Mouse (Mus musculus) CH12.LX (cell line): Measurements from ENCODE around the gene Wipf1. TPM values are rescaled to one million over a fixed set of nuclear protein-coding genes. Genes with fewer than 3 reads are reported as not detected.

ENCODE experiments used
- DNase-seq: peaks from one replicate; pipeline ENCODE4 v3.0.0-alpha.2; 2013; ENCODE audit errors: extremely low read depth
- H3K27ac ChIP-seq: 2 replicates; pipeline ENCODE4 v1.5.1; 2012; ENCODE audit warnings: low read depth, mild to moderate bottlenecking, control low read depth, moderate library complexity; ENCODE audit not compliant: insufficient read depth
- H3K27me3 ChIP-seq: replicated peaks from 2 replicates; pipeline ENCODE3; 2012; ENCODE audit warnings: inconsistent platforms
- H3K36me3 ChIP-seq, 2 experiments: replicated peaks in 1 of 2; 2 replicates each; pipeline versions ENCODE3 to v1.6.1; 2012; ENCODE audit warnings: inconsistent platforms in 1 of 2, low read length in 1 of 2, mild to moderate bottlenecking in 1 of 2, mixed read lengths in 1 of 2, moderate library complexity in 1 of 2; ENCODE audit not compliant: control insufficient read depth in 1 of 2, insufficient read depth in 1 of 2
- H3K4me1 ChIP-seq, 2 experiments: 2 replicates each; pipeline ENCODE4 v1.6.1; 2012; ENCODE audit warnings: inconsistent platforms in 1 of 2, moderate library complexity in 1 of 2; ENCODE audit not compliant: insufficient read depth in 2 of 2, control insufficient read depth in 1 of 2
- H3K4me2 ChIP-seq: 2 replicates; pipeline ENCODE4 v1.6.1; 2012; ENCODE audit warnings: low read depth, mild to moderate bottlenecking, control low read depth; ENCODE audit not compliant: poor library complexity, insufficient read depth, severe bottlenecking
- H3K4me3 ChIP-seq, 3 experiments: fragments of 150-350 bp in 1 of 3; sonication (generic) in 1 of 3; replicated peaks in 1 of 3; 2 replicates each; pipeline versions ENCODE3 to v1.5.1; 2011 to 2012; ENCODE audit warnings: low read depth in 2 of 3, low read length in 2 of 3, mild to moderate bottlenecking in 2 of 3, moderate library complexity in 2 of 3, control low read depth in 1 of 3, improper control_type of control experiment in 1 of 3, inconsistent platforms in 1 of 3, mixed read lengths in 1 of 3; ENCODE audit not compliant: poor library complexity in 1 of 3
- H3K79me2 ChIP-seq: replicated peaks from 2 replicates; pipeline ENCODE4 v1.6.1; 2012; ENCODE audit warnings: mild to moderate bottlenecking, moderate library complexity; ENCODE audit not compliant: control insufficient read depth, poor library complexity, insufficient read depth, severe bottlenecking; ENCODE audit errors: extremely low read depth
- H3K9ac ChIP-seq: 2 replicates; pipeline ENCODE4 v1.6.1; 2012; ENCODE audit warnings: low read depth, mild to moderate bottlenecking, control low read depth, moderate library complexity; ENCODE audit not compliant: insufficient read depth
- H3K9me3 ChIP-seq: replicated peaks from 2 replicates; pipeline ENCODE3; 2012; ENCODE audit warnings: low read length, inconsistent platforms, mixed read lengths
- IRF4 ChIP-seq: IDR thresholded peaks from 2 replicates; pipeline ENCODE4 v1.6.1; 2014; ENCODE audit warnings: low read depth, mild to moderate bottlenecking, inconsistent platforms, low read length, improper control_type of control experiment
- JUND ChIP-seq: conservative IDR thresholded peaks from 2 replicates; pipeline ENCODE4 v1.6.1; 2011; ENCODE audit warnings: low read depth, low read length, improper control_type of control experiment
- KAT2A ChIP-seq: IDR thresholded peaks from 2 replicates; pipeline ENCODE4 v1.6.1; 2012; ENCODE audit warnings: low read length, improper control_type of control experiment, inconsistent platforms; ENCODE audit not compliant: insufficient replicate concordance
- MAFK ChIP-seq: IDR thresholded peaks from 2 replicates; pipeline ENCODE4 v1.6.1; 2011; ENCODE audit warnings: low read length, improper control_type of control experiment; ENCODE audit not compliant: insufficient replicate concordance
- MEF2A ChIP-seq: IDR thresholded peaks from 2 replicates; pipeline ENCODE4 v1.6.1; 2014; ENCODE audit warnings: low read depth, mild to moderate bottlenecking, inconsistent platforms, low read length, improper control_type of control experiment, borderline replicate concordance
- MXI1 ChIP-seq: IDR thresholded peaks from 2 replicates; pipeline ENCODE4 v1.6.1; 2011; ENCODE audit warnings: mild to moderate bottlenecking, low read depth, low read length, improper control_type of control experiment
- NELFE ChIP-seq: IDR thresholded peaks from 2 replicates; pipeline ENCODE4 v1.6.1; 2011; ENCODE audit warnings: low read depth, low read length, improper control_type of control experiment
- NRF1 ChIP-seq: IDR thresholded peaks from 2 replicates; pipeline ENCODE4 v1.6.1; 2014; ENCODE audit warnings: low read depth, mild to moderate bottlenecking, inconsistent platforms, low read length, improper control_type of control experiment, moderate library complexity
- PAX5 ChIP-seq: IDR thresholded peaks from 2 replicates; pipeline ENCODE4 v1.6.1; 2012; ENCODE audit warnings: low read length, inconsistent platforms, mixed read lengths
- POLR2A ChIP-seq: IDR thresholded peaks from 2 replicates; pipeline ENCODE4 v1.6.1; 2011; ENCODE audit warnings: low read depth, mild to moderate bottlenecking, improper control_type of control experiment, low read length
- POLR2AphosphoS2 ChIP-seq: IDR thresholded peaks from 2 replicates; pipeline ENCODE4 v1.6.1; 2011; ENCODE audit warnings: low read depth, low read length, improper control_type of control experiment
- TCF12 ChIP-seq: IDR thresholded peaks from 2 replicates; pipeline ENCODE4 v1.6.1; 2014; ENCODE audit warnings: low read depth, mild to moderate bottlenecking, inconsistent platforms, low read length, improper control_type of control experiment
- ZC3H11A ChIP-seq: IDR thresholded peaks from 2 replicates; pipeline ENCODE4 v1.6.1; 2012; ENCODE audit warnings: low read depth, mild to moderate bottlenecking, inconsistent platforms, low read length, improper control_type of control experiment
- ZNF384 ChIP-seq: IDR thresholded peaks from 2 replicates; pipeline ENCODE4 v1.6.1; 2012; ENCODE audit warnings: low read depth, low read length, improper control_type of control experiment, inconsistent platforms
- dilution Hi-C: fragments of 300-500 bp; cut with MboI; formaldehyde crosslinking; loops from 2 replicates; pipeline ENCODE4 v1.14.3; 2020; ENCODE audit warnings: low sequenced_read_pairs; ENCODE audit not compliant: extremely low pct_unique_long_range_greater_than_20kb, extremely low pct_ligation_motif_present
- in situ Hi-C: fragments of 300-500 bp; cut with MboI; formaldehyde crosslinking; loops from 3 replicates; pipeline ENCODE4 v1.14.3; 2019; ENCODE audit warnings: low sequenced_read_pairs, low pct_ligation_motif_present, low pct_unique_long_range_greater_than_20kb, mixed read lengths
- polyA plus RNA-seq: library from polyadenylated mRNA; unstranded; fragments of >175 nt; gene quantifications from 2 replicates; pipeline ENCODE4 v1.2.1, GENCODE M21; 2012; ENCODE audit warnings: low read depth; ENCODE audit not compliant: insufficient read length
- total RNA-seq, 2 experiments: library from RNA; depleted of rRNA; stranded (reverse); fragments of 300-350 nt in 1 of 2; fragments of >200 nt in 1 of 2; gene quantifications; 2 replicates each; pipeline ENCODE4 v1.2.3; 2012 to 2014

Wipf1 gene
- total and polyA plus RNA-seq, 3 experiments, result 18.3 to 95.0 (median 21.8) TPM

GRCm38 (mm10) chr2:73410076-73410475, 119.5 kb downstream of the Wipf1 start:
- no peaks in the 10 kb centered on the region for H3K79me2 ChIP-seq
- no peaks in the 10 kb centered on the region for H3K27me3 ChIP-seq
- no peak for DNase-seq
- TF ChIP-seq ZC3H11A (no peak), MAFK (no peak), POLR2AphosphoS2 (no peak), POLR2A (no peak), NRF1 (no peak), KAT2A (no peak), JUND (no peak), MEF2A (no peak)
- H3K27ac ChIP-seq, result no peak overlapping the region
- in situ Hi-C loops (loop anchor here (25.0 kb wide), 1 partner anchor 248 kb away; no protein-coding TSS in a partner anchor), dilution Hi-C loops (no loop called here)
- H3K4me2 ChIP-seq, result no peak overlapping the region
- H3K9ac ChIP-seq, result no peak overlapping the region
- peaks cover 2 to 20% of the 10 kb centered on the region in 2 experiments; a peak in 3 of 4 replicates for H3K4me1 ChIP-seq
- peaks cover 14 to 78% of the 10 kb centered on the region in 2 experiments for H3K36me3 ChIP-seq
- no peaks in the 10 kb centered on the region for H3K9me3 ChIP-seq
- no peak overlapping the region for H3K4me3 ChIP-seq

DNA sequence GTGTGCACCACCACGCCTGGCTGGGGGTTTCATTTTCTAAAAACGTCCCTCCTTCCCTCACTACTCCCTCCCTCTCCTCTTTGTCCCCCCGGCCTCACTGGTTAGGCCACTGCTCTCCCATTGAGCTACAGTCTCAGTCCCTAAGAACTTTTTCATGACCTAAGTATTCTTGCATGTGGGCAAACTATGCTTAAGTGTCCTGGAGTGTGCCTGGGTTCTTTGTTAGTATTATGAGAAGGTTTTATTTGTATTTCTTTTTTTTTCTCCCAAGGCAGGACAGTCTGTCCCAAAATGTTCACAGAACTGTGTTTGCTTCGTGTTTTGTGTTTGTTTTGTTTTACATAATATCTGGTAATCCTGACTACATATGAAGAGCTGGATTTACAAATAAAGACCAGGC, 121.9 kb downstream of the Wipf1 start:
- Histone ChIP-seq H3K9ac (no peak overlapping the region), H3K36me3 (peaks cover 11 to 57% of the 10 kb centered on the region in 2 experiments), H3K27ac (no peak overlapping the region), H3K4me1 (peaks cover 5 to 32% of the 10 kb centered on the region in 2 experiments; a peak in 3 of 4 replicates), H3K27me3 (no peaks in the 10 kb centered on the region), H3K4me3 (no peak overlapping the region), H3K4me2 (no peak overlapping the region), H3K79me2 (no peaks in the 10 kb centered on the region), H3K9me3 (no peaks in the 10 kb centered on the region)
- no peak for DNase-seq
- dilution Hi-C loops, result no loop called here
- in situ Hi-C loops, result loop anchor here (10.0 to 25.0 kb wide), 2 partner anchors 93 to 245 kb away; partner anchors contain the start of genes Cir1 and Scrn3
- no peak for TF ChIP-seq JUND
- TF ChIP-seq IRF4, result no peak
- no peak for TF ChIP-seq PAX5
- TF ChIP-seq NELFE, result no peak
- no peak for TF ChIP-seq MAFK
- TF ChIP-seq KAT2A, result no peak
- no peak for TF ChIP-seq MEF2A
- TF ChIP-seq ZNF384, result no peak
- TF ChIP-seq MXI1, result no peak
- TF ChIP-seq TCF12, result no peak
